Mouse (Mus musculus): ENCODE data around the gene 6430571L13Rik.

- no peak for TF ChIP-seq CTCF (conservative IDR thresholded peaks at IDR 0.05 in 1 of 2, IDR thresholded peaks at IDR 0.05 in 1 of 2; ENCODE audit: low read depth in 2 of 2, low read length in 2 of 2)
- no peak for TF ChIP-seq POLR2A (IDR thresholded peaks at IDR 0.05; ENCODE audit: low read depth, low read length)
- TF ChIP-seq MXI1 (IDR thresholded peaks at IDR 0.05; ENCODE audit: low read depth, low read length): no peak
- no peak for TF ChIP-seq EP300 (IDR thresholded peaks at IDR 0.05; ENCODE audit: low read length)
- no peak for TF ChIP-seq TBP (conservative IDR thresholded peaks at IDR 0.05; ENCODE audit: low read depth, low read length)
- TF ChIP-seq GABPA (IDR thresholded peaks at IDR 0.05; ENCODE audit: insufficient replicate concordance, low read depth, low read length): no peak
- no peak for TF ChIP-seq TCF12 (IDR thresholded peaks at IDR 0.05; ENCODE audit: low read depth, low read length)
- no peak for TF ChIP-seq RAD21 (IDR thresholded peaks at IDR 0.05; ENCODE audit: low read depth, low read length)
Measured at GRCm38 (mm10) chr9:107349321-107349720, 8.9 kb downstream of the 6430571L13Rik start.

Data from CH12.LX (cell line).